Mouse (Mus musculus): ENCODE results near the gene Kitl.

The Kitl gene

GRCm38 (mm10) chr10:100030385-100030784, 15.0 kb downstream of the Kitl start:
- no peak for DNase-seq (ENCODE audit: low spot score)

- no peak for DNase-seq (ENCODE audit: low spot score)
Measured at GRCm38 (mm10) chr10:100030980-100031516, 15.6 kb downstream of the Kitl start.

DNA sequence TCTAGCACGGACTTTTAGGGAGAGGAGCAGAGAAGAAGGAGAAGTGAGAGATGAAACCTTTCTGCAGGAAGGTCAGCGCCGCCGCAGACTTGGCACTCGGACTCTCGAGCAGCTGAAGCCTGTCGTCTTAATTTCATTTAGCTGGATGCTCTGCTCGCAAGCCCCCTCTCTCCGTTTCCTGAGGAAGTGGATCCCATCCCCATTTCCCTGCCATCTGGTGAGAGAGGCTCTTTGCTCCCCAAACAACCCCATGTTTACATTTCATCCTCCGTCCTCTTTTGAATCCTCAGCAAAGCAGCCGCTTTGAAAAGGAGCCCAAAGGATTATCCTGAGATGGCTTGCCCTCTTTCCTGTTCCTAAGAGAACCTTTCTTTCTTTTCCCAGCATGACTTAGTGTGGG, 16.2 kb downstream of the Kitl start:
- DNase-seq (ENCODE audit: low spot score): no peak

- DNase-seq (ENCODE audit: low spot score): no peak
Measured at GRCm38 (mm10) chr10:100032566-100032965, 17.1 kb downstream of the Kitl start.

DNA sequence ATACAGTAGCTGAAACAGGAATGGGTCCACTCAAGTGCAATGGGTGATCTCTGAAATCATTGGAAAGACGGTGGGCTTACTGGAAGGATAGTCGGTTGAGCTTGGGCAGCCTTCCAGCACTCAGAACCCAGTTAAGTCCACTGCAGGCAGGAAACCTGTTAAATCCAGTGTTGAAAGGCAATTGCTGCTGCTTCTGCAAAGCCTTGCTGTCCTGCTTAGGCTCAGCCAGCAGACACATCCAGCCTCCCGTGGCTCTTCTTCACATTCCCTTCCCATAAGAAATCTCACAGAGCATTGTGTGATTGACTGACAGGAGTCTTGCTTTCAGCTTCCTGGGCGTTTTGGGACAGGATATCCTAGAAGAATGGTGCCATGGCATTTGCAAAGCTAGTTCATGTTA, 20.6 kb downstream of the Kitl start:
- DNase-seq (ENCODE audit: low spot score): no peak

- no peak for DNase-seq (ENCODE audit: low spot score)
Measured at GRCm38 (mm10) chr10:100038342-100038898, 23.0 kb downstream of the Kitl start.

DNA sequence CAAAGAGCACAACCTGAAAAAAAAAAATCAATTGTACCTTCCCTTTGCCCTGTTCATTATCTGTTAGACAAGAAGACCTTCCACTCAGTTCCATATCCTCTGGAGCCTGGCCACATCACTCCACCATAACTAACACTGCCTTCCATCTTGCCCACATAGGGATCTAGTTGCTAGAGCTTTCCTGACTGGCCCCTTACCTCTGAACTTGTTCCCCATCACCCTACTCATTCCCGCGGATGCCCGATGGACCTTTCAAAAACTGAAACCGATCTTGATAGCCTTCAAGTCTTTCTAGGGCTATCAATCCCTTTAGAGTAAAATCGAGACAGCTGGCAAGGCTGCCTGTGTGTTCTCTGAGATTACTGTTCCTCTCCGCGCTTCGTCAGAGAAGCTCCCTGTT, 23.6 kb downstream of the Kitl start:
- DNase-seq (ENCODE audit: low spot score): no peak

GRCm38 (mm10) chr10:100043748-100044147, 28.3 kb downstream of the Kitl start:
- no peak for DNase-seq (ENCODE audit: low spot score)

DNA sequence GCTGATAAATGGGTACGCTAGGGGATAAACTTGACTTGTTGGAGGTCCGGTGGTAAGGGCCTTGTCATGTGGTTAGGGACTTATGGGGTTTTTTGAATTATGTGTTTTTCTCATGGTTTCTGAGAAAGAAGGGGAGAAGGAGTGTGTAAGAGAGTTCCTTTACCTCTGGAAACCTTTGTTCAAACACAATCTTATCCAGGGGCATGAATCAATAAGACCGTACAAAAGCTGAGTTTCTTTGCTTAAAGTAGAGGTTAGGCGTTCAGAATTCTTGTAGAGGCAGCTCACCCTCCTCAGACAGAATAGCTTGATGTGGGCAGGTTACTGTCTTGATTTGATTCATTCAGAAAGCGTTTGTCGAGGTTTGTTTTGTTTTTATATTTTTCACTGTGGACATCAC, 28.7 kb downstream of the Kitl start:
- DNase-seq (ENCODE audit: low spot score): no peak

DNA sequence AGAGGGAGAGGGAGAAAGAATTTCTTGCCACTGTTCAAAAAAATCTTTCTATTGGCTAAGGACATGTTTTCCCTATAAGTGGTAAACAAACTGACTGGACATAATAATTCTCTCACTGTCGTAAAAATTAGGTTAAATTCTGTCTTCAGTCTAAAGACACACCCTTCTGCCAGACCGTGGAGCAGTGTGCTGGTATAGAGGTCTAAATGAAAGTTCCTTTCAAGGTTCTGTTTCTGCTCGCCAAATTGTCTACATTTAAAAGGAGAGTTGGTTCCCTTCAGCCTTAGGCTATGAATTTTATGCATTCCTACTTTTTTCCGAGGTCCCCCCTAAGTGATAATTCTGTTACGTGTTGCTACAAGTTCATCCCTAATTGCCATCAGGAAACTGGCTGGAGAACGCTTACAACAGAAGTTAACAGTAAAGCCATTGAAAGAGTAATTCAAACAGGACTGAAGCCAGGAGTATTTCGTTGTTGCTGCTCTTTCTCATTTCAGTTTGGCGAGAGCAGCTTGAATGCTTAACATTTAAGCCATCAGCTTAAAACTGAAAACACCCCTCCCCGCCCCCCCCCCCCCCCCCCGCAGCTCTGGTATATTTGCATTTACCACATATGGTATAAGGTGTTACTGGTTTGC, 35.8 kb downstream of the Kitl start:
- DNase-seq (ENCODE audit: low spot score): no peak

- DNase-seq (ENCODE audit: low spot score): no peak
Measured at GRCm38 (mm10) chr10:100052404-100052803, 37.0 kb downstream of the Kitl start.

- DNase-seq (ENCODE audit: low spot score): no peak
Measured at GRCm38 (mm10) chr10:100052911-100053310, 37.5 kb downstream of the Kitl start.

DNA sequence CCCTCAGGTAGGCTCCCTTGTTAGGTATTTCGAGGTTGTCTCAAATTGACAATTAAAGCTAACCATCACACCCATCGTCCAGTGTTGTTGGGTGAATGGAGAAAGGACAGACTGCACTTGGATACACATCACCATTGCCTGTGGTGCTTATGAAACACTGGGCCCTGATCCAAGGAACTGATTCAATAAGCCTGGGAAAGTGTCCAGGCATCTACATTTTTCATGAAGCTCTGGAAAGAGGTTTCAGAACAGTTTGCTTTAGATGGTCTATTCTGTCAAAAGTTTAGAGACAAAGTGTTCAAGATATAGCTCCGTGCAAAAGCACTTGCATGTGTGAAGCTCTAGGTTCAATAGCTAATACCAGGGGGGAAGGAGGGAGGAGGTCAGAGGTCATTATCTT, 38.6 kb downstream of the Kitl start:
- DNase-seq (ENCODE audit: low spot score): no peak

DNA sequence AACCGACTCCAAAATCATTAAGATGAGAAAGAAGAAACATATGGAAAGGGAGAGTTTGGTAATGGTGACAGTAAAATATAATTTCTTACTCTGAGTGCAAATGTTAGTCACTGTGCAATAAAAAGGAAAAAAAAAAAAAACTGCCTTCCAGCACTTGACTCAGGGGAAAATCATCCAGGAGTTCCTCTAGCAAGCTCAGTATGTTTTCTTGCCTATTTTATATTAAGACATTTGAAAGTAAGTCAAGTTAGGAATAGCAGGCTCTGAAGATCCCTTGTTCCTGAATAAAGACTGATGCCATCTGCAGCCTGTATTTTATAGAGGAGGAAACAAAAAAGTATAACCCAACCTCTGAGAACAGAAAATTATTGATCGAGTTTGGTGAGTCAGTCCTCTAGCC, 39.7 kb downstream of the Kitl start:
- no peak for DNase-seq (ENCODE audit: low spot score)

DNA sequence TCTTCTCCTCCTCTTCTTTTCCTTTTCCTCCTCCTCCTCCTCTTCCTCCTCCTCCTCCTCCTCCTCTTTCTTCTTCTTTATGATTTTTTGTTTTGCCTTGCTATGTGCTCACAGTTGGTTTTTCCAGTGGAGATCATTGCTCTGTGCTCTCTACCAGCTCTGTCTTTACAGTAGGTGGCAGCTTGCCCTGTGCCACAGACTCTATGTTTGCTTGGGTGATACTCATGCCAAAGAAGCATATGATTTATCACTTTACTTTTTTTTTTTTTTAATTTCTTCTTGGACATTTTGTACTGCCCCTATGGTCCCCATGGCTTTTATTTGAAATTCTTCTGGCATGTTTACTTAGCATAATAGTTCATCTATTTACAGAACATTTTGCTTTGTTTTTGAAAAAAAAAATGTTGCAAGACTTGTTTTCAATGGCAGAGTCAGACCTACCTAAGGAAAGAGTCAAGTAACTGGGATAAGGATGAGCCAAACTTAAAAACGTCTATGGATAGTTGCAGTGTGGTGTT, 41.7 kb downstream of the Kitl start:
- DNase-seq (ENCODE audit: low spot score): no peak

DNA sequence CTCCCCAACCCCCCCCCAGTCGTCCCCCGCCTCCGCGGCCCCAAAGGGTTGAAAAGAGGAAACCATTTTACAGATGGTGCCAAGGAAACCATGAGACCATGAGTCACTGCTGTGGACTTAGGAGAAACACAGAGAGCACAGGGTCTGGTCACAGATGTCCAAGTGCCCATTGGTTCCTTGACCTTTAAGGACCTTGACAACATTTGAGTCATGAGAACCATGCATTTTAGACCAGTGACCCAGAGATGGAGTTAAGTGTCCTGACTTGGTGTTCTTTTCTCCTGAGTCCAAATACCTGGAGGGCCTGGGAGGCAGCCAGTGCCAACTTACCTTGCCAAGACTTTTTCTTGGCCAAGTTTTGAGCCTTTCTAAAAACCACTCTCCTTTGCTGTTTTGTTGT, 43.9 kb downstream of the Kitl start:
- DNase-seq (ENCODE audit: low spot score): no peak

DNA sequence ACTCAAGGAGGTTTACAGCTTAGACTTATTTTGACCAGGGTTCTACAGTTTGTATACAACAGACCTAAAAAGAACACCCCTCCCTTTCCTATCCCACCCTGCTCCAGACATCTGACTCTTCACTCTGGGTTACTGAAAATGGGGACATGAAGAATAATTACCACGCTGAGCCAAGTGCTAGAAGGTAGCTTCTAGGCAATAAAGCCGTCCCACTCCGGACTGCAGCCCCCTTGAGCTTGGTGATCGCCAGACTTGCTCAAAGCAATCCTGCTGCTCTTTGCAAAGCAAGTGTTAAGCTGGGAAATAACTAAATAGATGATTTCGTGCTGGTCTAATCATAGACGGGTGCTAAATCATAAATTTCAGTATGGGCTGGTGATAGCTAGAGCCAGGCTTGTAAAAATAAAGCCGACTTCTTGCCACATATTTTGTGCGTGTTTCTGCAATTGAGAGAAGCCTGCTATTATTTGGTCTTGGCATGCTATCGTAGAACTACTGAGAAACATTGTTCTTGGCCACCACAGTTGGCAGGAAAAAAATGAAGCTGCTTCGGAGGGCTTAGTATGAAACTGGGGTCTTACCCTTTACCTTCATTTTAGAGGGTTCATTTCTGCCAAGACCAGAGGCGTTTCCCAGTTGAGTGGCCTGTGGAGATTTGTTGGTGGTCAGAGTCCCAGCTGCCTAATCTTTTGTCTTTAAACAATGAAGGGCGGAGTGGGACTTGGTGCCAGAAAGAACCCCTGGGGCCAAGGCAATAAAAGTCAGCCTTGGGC, 50.3 kb downstream of the Kitl start:
- peak; percentile 45 for DNase-seq (ENCODE audit: low spot score)

DNA sequence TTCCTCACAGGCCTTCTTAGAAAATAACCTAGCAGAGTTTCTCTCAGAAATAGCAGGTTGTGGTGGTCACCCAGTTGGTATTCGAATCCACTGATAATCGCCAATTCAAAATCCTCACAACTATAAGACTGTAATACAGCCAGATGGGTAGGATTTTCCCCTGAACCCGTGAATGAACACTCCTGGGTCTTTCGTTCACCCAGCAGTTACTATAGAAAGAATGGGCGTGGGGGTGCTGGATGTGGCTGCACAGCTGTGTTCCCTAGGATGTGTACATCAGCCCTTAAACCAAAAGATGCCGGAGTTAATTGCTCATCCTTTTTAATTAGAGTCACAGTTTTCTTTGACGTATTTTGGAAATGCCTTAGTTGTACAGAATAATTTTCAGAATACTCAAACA, 50.9 kb downstream of the Kitl start:
- peak; percentile 19 for DNase-seq (ENCODE audit: low spot score)

- no peak for DNase-seq (ENCODE audit: low spot score)
Measured at GRCm38 (mm10) chr10:100072641-100073040, 57.2 kb downstream of the Kitl start.

DNA sequence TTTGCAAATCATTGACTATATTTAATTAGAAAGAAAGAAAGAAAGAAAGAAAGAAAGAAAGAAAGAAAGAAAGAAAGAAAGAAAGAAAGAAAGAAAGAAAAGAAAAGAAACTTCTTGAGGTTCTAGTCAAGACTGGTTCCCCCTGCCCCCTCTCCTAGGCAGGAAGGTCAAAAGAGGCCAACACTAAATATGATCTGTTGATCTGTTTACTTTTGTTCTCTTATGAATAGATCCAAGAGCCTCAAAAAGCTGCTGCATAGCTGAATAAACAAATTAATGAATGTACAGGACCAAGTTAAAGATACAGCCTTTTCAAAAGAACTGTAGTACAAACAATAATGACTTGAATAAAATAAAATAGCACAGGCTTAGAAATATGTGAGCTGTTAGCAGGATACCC, 57.7 kb downstream of the Kitl start:
- DNase-seq (ENCODE audit: low spot score): no peak

DNA sequence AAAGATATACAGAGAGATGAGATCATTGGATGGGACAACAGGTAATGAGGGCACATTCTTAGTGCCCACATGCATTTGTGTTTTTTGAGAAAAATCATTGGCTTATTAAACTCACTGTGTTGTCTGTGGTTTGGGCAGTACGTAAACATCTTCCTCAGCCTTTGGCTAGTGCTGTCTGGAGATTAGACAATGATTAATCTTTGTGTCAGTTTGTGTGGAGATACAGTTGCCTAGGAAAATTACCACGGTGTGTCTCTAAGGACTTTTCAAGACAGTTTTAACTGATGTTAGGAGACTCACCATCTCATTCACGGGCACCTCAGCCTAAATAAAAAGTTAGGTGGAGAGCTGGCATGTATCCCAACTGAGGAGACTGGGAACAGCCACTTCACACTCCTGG, 85.7 kb downstream of the Kitl start:
- no peak for DNase-seq (ENCODE audit: low spot score)

DNA sequence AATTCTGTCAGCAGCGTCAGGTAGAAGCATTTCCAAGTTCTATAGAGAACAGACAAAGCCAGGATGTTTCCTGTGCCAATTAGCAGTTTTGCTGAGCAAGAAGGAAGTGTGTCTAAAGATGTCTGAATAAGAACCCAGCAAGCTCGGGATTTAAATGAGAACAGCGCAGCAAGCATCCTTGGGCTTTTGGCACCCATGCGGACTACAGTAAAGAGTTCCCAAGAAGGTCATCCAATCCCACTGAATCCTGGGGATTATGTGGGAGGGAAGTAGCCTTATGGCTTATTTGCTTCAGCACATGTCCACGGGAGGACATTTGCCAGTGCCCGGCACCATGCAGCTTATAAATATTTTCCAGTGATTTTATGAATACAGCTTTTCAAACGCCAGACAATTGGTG, 95.8 kb downstream of the Kitl start:
- DNase-seq (ENCODE audit: low spot score): no peak

GRCm38 (mm10) chr10:100115570-100115969, 100.1 kb downstream of the Kitl start:
- no peak for DNase-seq (ENCODE audit: low spot score)

All from embryo, embryonic 10.5 days (tissue).